ENCODE assay signal across 14 mouse cellular contexts in genomic region chr3:109568542-109569265, GRCm38 (mm10).
DNase-seq lines count a peak whose midpoint lies in the region; ATAC-seq and TF ChIP-seq lines count a peak whose summit lies in the region.
"Had no signal": no experiment of that assay in that cellular context is flagged by ENCODE, and none has a peak within 500 bp of the region (broad histone marks: within the 10 kb centered on the region; RNA-seq: fewer than 3 reads in every experiment).

No protein-coding gene starts in this region.

- WGBS in heart, embryonic 12.5 days = 24% methylated on average over 3 of the region's 3 CpGs
- 37% methylated on average over 3 of the region's 3 CpGs for WGBS in midbrain, embryonic 14.5 days

- H3K4me3 ChIP-seq in heart, embryonic 12.5 days = no peak overlapping the region
- H3K4me3 ChIP-seq in midbrain, embryonic 14.5 days (replicated peaks; ENCODE audit: low read depth, low read length) = no peak overlapping the region
- H3K4me3 ChIP-seq: erythroblast, embryonic 14.5 days; heart, embryonic 15.5 days; limb, embryonic 15.5 days; midbrain, embryonic 12.5 days had no signal

- H3K4me1 ChIP-seq in heart, embryonic 12.5 days (replicated peaks) = peaks cover 13% of the 10 kb centered on the region
- H3K4me1 ChIP-seq in midbrain, embryonic 14.5 days (ENCODE audit: control insufficient read depth, insufficient read depth, low read length) = no peaks in the 10 kb centered on the region
- H3K4me1 ChIP-seq: limb, embryonic 15.5 days had no signal

- TF ChIP-seq CTCF in brain, embryonic 14.5 days (IDR thresholded peaks at IDR 0.05; ENCODE audit: borderline replicate concordance, extremely low read depth, insufficient read depth, insufficient read length) = no peak

- no peak for ATAC-seq in heart, embryonic 12.5 days (ENCODE audit: insufficient number of reproducible peaks, low FRiP score)
- ATAC-seq in midbrain, embryonic 14.5 days (ENCODE audit: low FRiP score, low TSS enrichment) = no peak
- no peak for ATAC-seq in monocyte, adult 5-6 weeks (replicated peaks; ENCODE audit: insufficient number of reproducible peaks, low FRiP score, low TSS enrichment, poor library complexity, severe bottlenecking)

- H3K36me3 ChIP-seq in heart, embryonic 12.5 days = no peaks in the 10 kb centered on the region
- no peaks in the 10 kb centered on the region for H3K36me3 ChIP-seq in midbrain, embryonic 14.5 days (ENCODE audit: control insufficient read depth, insufficient read depth, low read length)
- H3K36me3 ChIP-seq: heart, embryonic 15.5 days; limb, embryonic 15.5 days; midbrain, embryonic 12.5 days had no signal

- no peak overlapping the region for H3K4me2 ChIP-seq in heart, embryonic 12.5 days
- H3K4me2 ChIP-seq in midbrain, embryonic 14.5 days (ENCODE audit: low read length) = no peak overlapping the region
- H3K4me2 ChIP-seq: heart, embryonic 15.5 days; limb, embryonic 15.5 days; midbrain, embryonic 12.5 days had no signal

- no peaks in the 10 kb centered on the region for H3K9me3 ChIP-seq in heart, embryonic 12.5 days (replicated peaks)
- H3K9me3 ChIP-seq in midbrain, embryonic 14.5 days (ENCODE audit: control insufficient read depth, low read length) = no peaks in the 10 kb centered on the region
- H3K9me3 ChIP-seq: heart, embryonic 15.5 days; limb, embryonic 15.5 days; midbrain, embryonic 12.5 days had no signal

- H3K9ac ChIP-seq in heart, embryonic 12.5 days = no peak overlapping the region
- no peak overlapping the region for H3K9ac ChIP-seq in midbrain, embryonic 14.5 days (replicated peaks; ENCODE audit: low read length)
- H3K9ac ChIP-seq: heart, embryonic 15.5 days; limb, embryonic 15.5 days; midbrain, embryonic 12.5 days had no signal

- H3K27me3 ChIP-seq in heart, embryonic 12.5 days (replicated peaks) = no peaks in the 10 kb centered on the region
- no peaks in the 10 kb centered on the region for H3K27me3 ChIP-seq in midbrain, embryonic 14.5 days (ENCODE audit: control insufficient read depth, insufficient read depth, low read length)
- H3K27me3 ChIP-seq: heart, embryonic 15.5 days; limb, embryonic 15.5 days; midbrain, embryonic 12.5 days had no signal

- no peak for TF ChIP-seq POLR2A in brain, embryonic 14.5 days (IDR thresholded peaks at IDR 0.05; ENCODE audit: borderline replicate concordance, extremely low read depth, insufficient read depth, insufficient read length, poor library complexity, severe bottlenecking)

- DNase-seq in heart, adult 18-20 months = peak; percentile 12 to 34
- DNase-seq in 416B (ENCODE audit: low read depth) = peak; percentile 55
- peak; percentile 55 for DNase-seq in brain, embryonic 14.5 days (ENCODE audit: low read depth)
- DNase-seq in midbrain, embryonic 14.5 days = peak; percentile 21
- DNase-seq in gastrocnemius, adult 8-10 months (ENCODE audit: low spot score in 2 of 2) = no peak
- no peak for DNase-seq in adrenal gland, postnatal 4 days (ENCODE audit: low spot score in 2 of 2)
- DNase-seq: adrenal gland, postnatal 10 days; cerebellum, postnatal 14 days had no signal

- H3K27ac ChIP-seq in heart, embryonic 12.5 days (ENCODE audit: poor library complexity, severe bottlenecking) = no peak overlapping the region
- no peak overlapping the region for H3K27ac ChIP-seq in midbrain, embryonic 14.5 days (replicated peaks; ENCODE audit: low read depth, low read length)
- H3K27ac ChIP-seq: heart, embryonic 15.5 days; limb, embryonic 15.5 days; midbrain, embryonic 12.5 days had no signal

Comparison
In these comparisons a context has a peak if more than half of its experiments do, and no peak if none do; other contexts are left out.
1. DNase-seq: peak in heart, adult 18-20 months (2 of 2), 416B (single experiment), brain, embryonic 14.5 days (single experiment) and midbrain, embryonic 14.5 days (single experiment); none in gastrocnemius, adult 8-10 months (0 of 2) and adrenal gland, postnatal 4 days (0 of 2).